Mouse (Mus musculus) embryonic facial prominence, embryonic 14.5 days (tissue): ENCODE results near the gene Cetn4. TPM values are rescaled to one million over a fixed set of nuclear protein-coding genes. Genes with fewer than 3 reads are reported as not detected.

Experiments
- ATAC-seq: fragments of 200-750 bp; cut with Nextera tagmentation; 2 replicates; pipeline ENCODE4 v1.8.0; 2017; ENCODE audit warnings: low read depth, moderate number of reproducible peaks, moderate TSS enrichment
- DNase-seq: peaks from one replicate; pipeline ENCODE4 v3.0.0-alpha.2; 2015; ENCODE audit warnings: low spot score
- H3K27ac ChIP-seq: fragments of 300-500 bp; sonication (generic); replicated peaks from 2 replicates; pipeline ENCODE4 v1.5.1; 2014; ENCODE audit warnings: low read depth, mild to moderate bottlenecking, low read length, moderate library complexity
- H3K27me3 ChIP-seq: fragments of 300-500 bp; sonication (generic); replicated peaks from 2 replicates; pipeline ENCODE4 v1.6.1; 2014; ENCODE audit warnings: low read length; ENCODE audit not compliant: control insufficient read depth, insufficient read depth
- H3K36me3 ChIP-seq: fragments of 300-500 bp; sonication (generic); 2 replicates; pipeline ENCODE4 v1.6.1; 2014; ENCODE audit warnings: low read length, mixed read lengths; ENCODE audit not compliant: control insufficient read depth, insufficient read depth
- H3K4me1 ChIP-seq: fragments of 300-500 bp; sonication (generic); 2 replicates; pipeline ENCODE4 v1.6.1; 2014; ENCODE audit warnings: antibody characterized with exemption, low read length; ENCODE audit not compliant: control insufficient read depth, insufficient read depth
- H3K4me2 ChIP-seq: fragments of 300-500 bp; sonication (generic); 2 replicates; pipeline ENCODE4 v1.6.1; 2014; ENCODE audit warnings: low read depth, mild to moderate bottlenecking, low read length, moderate library complexity, mixed read lengths
- H3K4me3 ChIP-seq: fragments of 300-500 bp; sonication (generic); 2 replicates; pipeline ENCODE4 v1.5.1; 2014; ENCODE audit warnings: low read depth, mild to moderate bottlenecking, low read length
- H3K9ac ChIP-seq: fragments of 300-500 bp; sonication (generic); 2 replicates; pipeline ENCODE4 v1.6.1; 2014; ENCODE audit warnings: low read depth, mild to moderate bottlenecking, low read length, moderate library complexity, mixed read lengths
- H3K9me3 ChIP-seq: fragments of 300-500 bp; sonication (generic); 2 replicates; pipeline ENCODE4 v1.6.1; 2016; ENCODE audit warnings: low read length; ENCODE audit not compliant: control insufficient read depth
- WGBS: fragments of 180-500 bp; shearing (Covaris S2); extraction: QIAGEN DNeasy Blood & Tissue Kit; methylation state at CpG from one replicate; pipeline ENCODE4 v1.1.7; 2014; 5-methylcytosine and 5-hydroxymethylcytosine counted together
- polyA plus RNA-seq: library from polyadenylated mRNA; unstranded; fragments of >200 nt; fragmentation: Nextera tagmentation; extraction: Ambion mirVana; gene quantifications from 2 replicates; pipeline ENCODE4 v1.2.1, GENCODE M21; 2014

Cetn4 gene
- polyA plus RNA-seq, 1 experiment from 2014 or later: 3.5 TPM

DNA sequence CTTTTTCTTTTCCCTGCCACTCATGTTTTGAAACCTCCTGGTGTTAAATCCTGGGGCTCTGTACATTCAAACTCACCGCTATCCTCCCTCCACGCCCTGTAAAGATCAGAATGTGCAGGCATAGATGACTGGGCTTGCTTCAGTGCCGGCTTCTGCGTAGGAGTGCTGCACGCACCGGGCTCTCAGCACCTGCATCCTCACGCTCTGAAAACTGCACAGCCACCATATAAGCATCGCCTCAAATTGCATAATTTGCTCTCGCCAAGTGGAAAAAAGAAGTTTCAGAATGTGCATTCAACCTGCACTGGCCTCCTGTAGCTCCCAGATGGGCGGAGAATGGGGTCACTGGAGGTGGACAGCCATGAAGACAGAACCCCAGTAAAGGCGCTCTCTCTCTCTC lies 44.2 kb downstream of the Cetn4 start:
- H3K9me3 ChIP-seq: no peaks in the 10 kb centered on the region
- no peak overlapping the region for H3K4me3 ChIP-seq
- no peak overlapping the region for H3K27ac ChIP-seq
- WGBS: 77% methylated on average over 11 of the region's 11 CpGs
- no peaks in the 10 kb centered on the region for H3K36me3 ChIP-seq
- DNase-seq (no peak), ATAC-seq (no peak)
- no peak overlapping the region for H3K4me2 ChIP-seq
- H3K27me3 ChIP-seq: no peaks in the 10 kb centered on the region
- H3K4me1 ChIP-seq: no peaks in the 10 kb centered on the region
- H3K9ac ChIP-seq: no peak overlapping the region

- no peak overlapping the region for H3K4me3 ChIP-seq
- no peaks in the 10 kb centered on the region for H3K9me3 ChIP-seq
- H3K27ac ChIP-seq: no peak overlapping the region
- no peaks in the 10 kb centered on the region for H3K36me3 ChIP-seq
- no peak for ATAC-seq
- DNase-seq: no peak
- no peaks in the 10 kb centered on the region for H3K27me3 ChIP-seq
- H3K9ac ChIP-seq: no peak overlapping the region
- 57% methylated on average over 10 of the region's 10 CpGs for WGBS
- no peaks in the 10 kb centered on the region for H3K4me1 ChIP-seq
- H3K4me2 ChIP-seq: no peak overlapping the region
Measured at GRCm38 (mm10) chr3:37259331-37259999, 53.0 kb downstream of the Cetn4 start.

DNA sequence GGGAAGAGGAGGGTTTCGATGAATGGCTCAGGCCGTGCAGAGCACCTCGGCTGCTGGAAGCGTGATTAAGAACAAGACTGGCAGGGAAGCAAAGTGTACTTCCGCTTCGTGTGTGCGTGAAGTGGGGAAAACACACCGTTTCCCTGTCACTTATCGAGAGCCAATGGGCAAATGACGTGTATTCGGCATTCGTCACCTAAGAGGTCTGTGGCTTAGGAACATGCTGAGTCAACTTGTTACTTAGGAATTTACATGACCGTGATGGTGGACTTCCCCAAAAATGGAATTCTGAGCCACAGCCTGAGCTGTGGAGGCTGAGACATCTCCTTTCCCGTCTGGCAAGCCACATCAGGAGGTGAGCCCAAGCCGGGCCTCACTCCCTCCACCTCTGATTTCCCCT lies 54.7 kb downstream of the Cetn4 start:
- ATAC-seq (no peak), DNase-seq (no peak)
- Histone ChIP-seq H3K4me1 (no peaks in the 10 kb centered on the region), H3K4me2 (no peak overlapping the region), H3K27ac (no peak overlapping the region), H3K27me3 (no peaks in the 10 kb centered on the region), H3K9ac (no peak overlapping the region), H3K9me3 (no peaks in the 10 kb centered on the region), H3K36me3 (no peaks in the 10 kb centered on the region), H3K4me3 (no peak overlapping the region)
- WGBS: 91% methylated on average over 15 of the region's 15 CpGs

Other genes with a start within 250 kb of the Cetn4 start
- gene Adad1, start 249.2 kb downstream of the Cetn4 start, polyA plus RNA-seq: 0.51 and 1.0 TPM in 2 replicates
- gene Il2, start 186.7 kb downstream of the Cetn4 start, polyA plus RNA-seq: 0.28 and 0.75 TPM in 2 replicates
- gene Il21, start 80.1 kb downstream of the Cetn4 start, polyA plus RNA-seq: not detected in 2 replicates
- 7.0 and 9.4 TPM in 2 replicates for gene Bbs12, start 154 bp downstream of the Cetn4 start, polyA plus RNA-seq
- gene Fgf2, start 35.6 kb upstream of the Cetn4 start, polyA plus RNA-seq: 5.5 and 6.0 TPM in 2 replicates
- gene Spata5, start 107.2 kb upstream of the Cetn4 start, polyA plus RNA-seq: 29.0 and 32.9 TPM in 2 replicates
- 4.7 and 6.7 TPM in 2 replicates for gene Nudt6, start 107.5 kb upstream of the Cetn4 start, polyA plus RNA-seq